Mouse (Mus musculus) mesoderm, embryonic 11.5 days (tissue): ENCODE results near the gene Crlf3.
"Not testable (repeated sequence)": the region's sequence is repeated elsewhere in the genome, so short reads cannot be mapped to it uniquely, and the experiment has no call there.

Source experiments
- DNase-seq: peaks from one replicate; pipeline ENCODE4 v3.0.0-alpha.2; 2012; ENCODE audit warnings: low read depth, low spot score

The Crlf3 gene

GRCm38 (mm10) chr11:80067558-80067957 is 13.2 kb downstream of the Crlf3 start:
- DNase-seq, result no peak

GRCm38 (mm10) chr11:80066373-80066772 is 14.4 kb downstream of the Crlf3 start:
- DNase-seq, result not testable (repeated sequence)

DNA sequence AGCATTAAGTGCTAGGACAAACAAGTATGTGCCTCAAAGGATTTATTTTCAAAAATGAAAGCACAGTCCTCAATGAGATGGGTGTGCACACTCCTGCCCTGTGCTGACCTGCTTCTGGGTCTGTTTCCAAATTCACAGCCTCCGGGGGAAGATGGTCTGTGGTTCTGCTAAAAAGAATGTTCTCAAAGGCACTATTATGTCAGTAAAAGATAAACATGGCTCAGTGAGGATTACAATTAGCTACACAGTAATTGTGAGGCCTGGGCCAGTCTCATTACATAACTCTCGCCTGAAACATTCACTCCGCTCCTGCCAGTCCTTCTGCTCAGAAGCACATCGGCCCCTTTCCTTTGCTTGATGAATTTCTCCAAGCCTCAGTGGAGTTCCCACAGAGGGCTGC is 18.6 kb downstream of the Crlf3 start:
- DNase-seq, result no peak

DNA sequence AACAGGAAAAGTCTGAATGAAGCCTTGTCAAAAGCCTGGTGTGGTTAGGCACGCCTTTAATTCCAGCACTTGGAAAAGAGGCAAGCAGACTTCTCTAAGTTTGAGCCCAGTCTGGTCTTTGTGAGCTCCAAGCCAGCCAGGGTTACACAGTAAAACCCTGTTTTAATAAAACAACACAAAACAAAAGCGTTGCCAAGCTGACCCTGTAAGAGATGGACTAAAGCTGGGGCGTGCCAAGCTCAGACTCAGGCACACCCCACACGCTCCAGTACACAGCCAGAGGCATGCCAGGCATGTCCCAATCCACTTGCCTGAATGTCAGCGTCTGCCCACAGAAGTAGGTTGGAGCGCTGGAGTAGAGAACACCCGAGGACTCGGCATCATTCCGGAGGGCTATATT is 24.6 kb downstream of the Crlf3 start:
- no peak for DNase-seq

DNA sequence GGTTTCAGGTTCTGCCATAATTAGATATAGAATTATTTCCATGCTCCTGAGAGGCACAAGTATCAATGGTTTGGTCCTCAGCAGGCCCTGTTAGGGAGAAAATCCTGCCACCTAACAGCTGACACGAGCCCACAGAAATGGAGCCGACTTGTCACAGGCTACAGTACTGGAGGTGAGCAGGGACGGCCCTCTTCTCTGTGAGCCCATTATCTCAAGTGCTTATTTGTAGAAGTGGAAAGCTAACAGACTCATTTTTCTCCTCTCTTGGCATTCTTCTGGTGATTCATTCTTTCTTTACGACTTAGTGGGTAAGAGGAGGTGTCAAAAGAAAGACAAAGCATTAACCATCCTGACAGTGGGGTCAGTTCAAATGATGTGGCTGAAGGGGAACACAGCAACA is 26.1 kb downstream of the Crlf3 start:
- DNase-seq, result no peak

GRCm38 (mm10) chr11:80053171-80053570 is 27.6 kb downstream of the Crlf3 start:
- no peak for DNase-seq

- DNase-seq, result no peak
Measured at GRCm38 (mm10) chr11:80052456-80052855, 28.3 kb downstream of the Crlf3 start.

DNA sequence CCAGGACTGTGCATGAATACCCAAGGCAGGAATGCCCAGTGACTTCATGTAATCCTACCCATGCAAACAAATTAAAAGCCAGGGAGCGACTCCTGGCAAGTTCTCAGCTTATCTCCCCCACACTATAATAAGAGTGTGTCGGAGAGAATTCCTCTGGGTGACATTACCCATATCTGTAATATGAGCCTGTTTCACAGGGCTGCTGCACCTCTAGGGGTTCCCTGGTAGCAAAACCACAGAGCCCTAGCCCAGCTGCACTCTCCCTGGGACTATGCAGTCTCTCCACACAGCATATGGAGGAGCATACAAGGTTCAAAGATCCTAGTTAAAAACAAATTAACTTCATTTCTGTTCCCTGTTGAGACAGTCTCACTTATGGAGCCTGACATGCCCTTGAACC is 30.7 kb downstream of the Crlf3 start:
- peak; percentile 21 for DNase-seq

GRCm38 (mm10) chr11:80046856-80047255 is 33.9 kb downstream of the Crlf3 start:
- DNase-seq, result no peak

- no peak for DNase-seq
Measured at GRCm38 (mm10) chr11:80043419-80043817, 37.4 kb downstream of the Crlf3 start.

DNA sequence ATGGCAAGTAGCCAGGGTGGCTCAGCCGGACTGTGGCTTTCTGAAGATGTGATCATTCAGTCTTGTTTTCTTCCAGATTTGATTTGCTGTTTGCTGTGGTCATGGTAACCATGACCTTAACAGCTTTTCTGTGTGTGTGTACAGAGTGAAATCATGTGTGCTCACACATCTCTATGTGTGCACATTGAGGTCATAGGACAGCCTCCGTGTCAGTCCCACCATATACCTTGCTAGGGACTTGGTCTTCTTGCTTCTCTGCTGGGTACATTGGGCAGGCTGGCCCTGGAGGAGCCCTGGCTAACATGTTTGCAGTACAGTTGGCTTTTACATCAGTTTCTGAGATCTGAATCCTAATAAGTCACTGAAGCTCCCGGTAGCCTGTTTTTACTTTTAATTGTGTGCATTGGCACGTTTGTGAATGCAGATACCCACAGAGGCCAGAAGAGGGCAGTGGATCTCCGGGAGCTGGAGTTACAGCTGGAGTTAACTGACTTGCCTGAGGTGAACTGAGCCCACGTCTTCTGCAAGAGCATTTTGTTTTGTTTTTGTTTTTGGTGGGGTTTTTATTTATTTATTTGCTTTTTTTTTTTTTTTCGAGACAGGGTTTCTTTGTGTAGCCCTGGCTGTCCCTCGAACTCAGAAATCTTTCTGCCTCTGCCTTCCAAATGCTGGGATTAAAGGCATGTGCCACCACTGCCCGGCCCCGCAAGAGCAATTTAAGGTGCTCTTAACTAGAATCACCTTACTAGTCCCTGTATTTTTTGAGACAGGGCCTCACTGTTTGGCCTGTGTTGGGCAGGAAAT is 38.0 kb downstream of the Crlf3 start:
- DNase-seq, result peak; percentile 54

- DNase-seq, result no peak
Measured at GRCm38 (mm10) chr11:80037495-80037894, 43.3 kb downstream of the Crlf3 start.

- DNase-seq, result no peak
Measured at GRCm38 (mm10) chr11:80021306-80021705, 59.5 kb downstream of the Crlf3 start.

DNA sequence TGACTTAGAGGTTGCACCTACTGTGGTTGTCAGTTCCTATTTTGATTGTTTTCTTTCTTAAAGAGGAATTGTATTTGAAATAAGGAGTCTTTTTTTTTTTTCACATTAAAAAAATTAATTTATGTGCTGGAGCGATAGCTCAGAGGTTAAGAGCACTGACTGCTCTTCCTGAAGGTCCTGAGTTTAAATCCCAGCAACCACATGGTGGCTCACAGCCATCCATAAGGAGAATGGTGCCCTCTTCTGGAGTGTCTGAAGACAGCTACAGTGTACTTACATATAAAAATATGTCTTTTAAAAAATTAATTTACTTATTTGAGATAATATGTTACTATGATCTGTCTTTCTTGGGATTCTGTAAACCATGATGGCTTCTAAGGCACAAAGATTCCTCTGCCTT is 61.0 kb downstream of the Crlf3 start:
- DNase-seq, result no peak

GRCm38 (mm10) chr11:80016533-80016932 is 64.3 kb downstream of the Crlf3 start:
- DNase-seq, result not testable (repeated sequence)
